Mouse (Mus musculus): ENCODE measurements at regions not wholly inside any gene's neighbourhood (a gene's known extent, or its start where the extent isn't known, plus 50 kb on each side); places are given as distances from the start of the nearest gene placed in this dataset.
A peak's percentile ranks its signal among the peaks of the same experiment; 100 is the strongest.

GRCm38 (mm10) chr13:113536306-113536705, 82.1 kb downstream of the Snx18 start:
- Histone ChIP-seq H3K27ac (ENCODE audit: low read depth, low read length) (no peak overlapping the region), H3K4me3 (ENCODE audit: low read depth, low read length) (no peak overlapping the region), H3K27me3 (replicated peaks; ENCODE audit: control insufficient read depth, insufficient read depth, low read length) (no peaks in the 10 kb centered on the region), H3K9me3 (ENCODE audit: control insufficient read depth) (no peaks in the 10 kb centered on the region), H3K4me1 (replicated peaks; ENCODE audit: control insufficient read depth, insufficient read depth, low read length) (no peaks in the 10 kb centered on the region), H3K36me3 (ENCODE audit: control insufficient read depth, insufficient read depth) (no peaks in the 10 kb centered on the region), H3K4me2 (replicated peaks; ENCODE audit: low read depth) (no peak overlapping the region), H3K9ac (ENCODE audit: low read depth, low read length) (no peak overlapping the region)
- TF ChIP-seq CTCF (IDR thresholded peaks at IDR 0.05; ENCODE audit: low read depth), result no peak
- ATAC-seq, result no peak
- 76% methylated on average over 3 of the region's 4 CpGs for WGBS

- H3K9me3 ChIP-seq (ENCODE audit: control insufficient read depth), result no peaks in the 10 kb centered on the region
- H3K27me3 ChIP-seq (replicated peaks; ENCODE audit: control insufficient read depth, insufficient read depth, low read length), result no peaks in the 10 kb centered on the region
- WGBS, result 84% methylated on average over 8 of the region's 8 CpGs
Observed at GRCm38 (mm10) chr13:113534664-113535455, 83.5 kb downstream of the Snx18 start.

GRCm38 (mm10) chr13:113533884-113534445, 84.4 kb downstream of the Snx18 start:
- Histone ChIP-seq H3K27ac (ENCODE audit: low read depth, low read length) (no peak overlapping the region), H3K4me2 (replicated peaks; ENCODE audit: low read depth) (no peak overlapping the region), H3K9ac (ENCODE audit: low read depth, low read length) (no peak overlapping the region), H3K4me3 (ENCODE audit: low read depth, low read length) (no peak overlapping the region), H3K4me1 (replicated peaks; ENCODE audit: control insufficient read depth, insufficient read depth, low read length) (no peaks in the 10 kb centered on the region), H3K27me3 (replicated peaks; ENCODE audit: control insufficient read depth, insufficient read depth, low read length) (no peaks in the 10 kb centered on the region), H3K36me3 (ENCODE audit: control insufficient read depth, insufficient read depth) (no peaks in the 10 kb centered on the region), H3K9me3 (ENCODE audit: control insufficient read depth) (no peaks in the 10 kb centered on the region)
- TF ChIP-seq CTCF (IDR thresholded peaks at IDR 0.05; ENCODE audit: low read depth), result no peak
- no peak for ATAC-seq
- WGBS, result 56% methylated on average over 4 of the region's 4 CpGs

More at GRCm38 (mm10) chr13:113534664-113535455, 83.5 kb downstream of the Snx18 start:
- no peaks in the 10 kb centered on the region for H3K36me3 ChIP-seq (ENCODE audit: control insufficient read depth, insufficient read depth)
- H3K27ac ChIP-seq (ENCODE audit: low read depth, low read length), result no peak overlapping the region
- no peak overlapping the region for H3K9ac ChIP-seq (ENCODE audit: low read depth, low read length)
- H3K4me3 ChIP-seq (ENCODE audit: low read depth, low read length), result no peak overlapping the region
- no peak for ATAC-seq
- no peaks in the 10 kb centered on the region for H3K4me1 ChIP-seq (replicated peaks; ENCODE audit: control insufficient read depth, insufficient read depth, low read length)
- no peak overlapping the region for H3K4me2 ChIP-seq (replicated peaks; ENCODE audit: low read depth)
- TF ChIP-seq CTCF (IDR thresholded peaks at IDR 0.05; ENCODE audit: low read depth), result no peak

GRCm38 (mm10) chr13:113526997-113527396, 91.4 kb downstream of the Snx18 start:
- H3K27ac ChIP-seq (ENCODE audit: low read depth, low read length), result no peak overlapping the region
- no peak overlapping the region for H3K4me2 ChIP-seq (replicated peaks; ENCODE audit: low read depth)
- no peaks in the 10 kb centered on the region for H3K36me3 ChIP-seq (ENCODE audit: control insufficient read depth, insufficient read depth)
- no peaks in the 10 kb centered on the region for H3K27me3 ChIP-seq (replicated peaks; ENCODE audit: control insufficient read depth, insufficient read depth, low read length)
- H3K9ac ChIP-seq (ENCODE audit: low read depth, low read length), result no peak overlapping the region
- no peak for TF ChIP-seq CTCF (IDR thresholded peaks at IDR 0.05; ENCODE audit: low read depth)
- 52% methylated on average over 6 of the region's 6 CpGs for WGBS
- no peak for ATAC-seq
- H3K4me3 ChIP-seq (ENCODE audit: low read depth, low read length), result no peak overlapping the region
- no peaks in the 10 kb centered on the region for H3K4me1 ChIP-seq (replicated peaks; ENCODE audit: control insufficient read depth, insufficient read depth, low read length)
- no peaks in the 10 kb centered on the region for H3K9me3 ChIP-seq (ENCODE audit: control insufficient read depth)

GRCm38 (mm10) chr13:113523503-113523902, 94.9 kb downstream of the Snx18 start:
- no peak overlapping the region for H3K27ac ChIP-seq (ENCODE audit: low read depth, low read length)
- H3K4me2 ChIP-seq (replicated peaks; ENCODE audit: low read depth), result no peak overlapping the region
- no peaks in the 10 kb centered on the region for H3K36me3 ChIP-seq (ENCODE audit: control insufficient read depth, insufficient read depth)
- H3K4me1 ChIP-seq (replicated peaks; ENCODE audit: control insufficient read depth, insufficient read depth, low read length), result no peaks in the 10 kb centered on the region
- 71% methylated on average over 5 of the region's 5 CpGs for WGBS
- H3K4me3 ChIP-seq (ENCODE audit: low read depth, low read length), result no peak overlapping the region
- no peak for TF ChIP-seq CTCF (IDR thresholded peaks at IDR 0.05; ENCODE audit: low read depth)
- H3K9me3 ChIP-seq (ENCODE audit: control insufficient read depth), result no peaks in the 10 kb centered on the region
- H3K27me3 ChIP-seq (replicated peaks; ENCODE audit: control insufficient read depth, insufficient read depth, low read length), result no peaks in the 10 kb centered on the region
- ATAC-seq, result no peak
- no peak overlapping the region for H3K9ac ChIP-seq (ENCODE audit: low read depth, low read length)

GRCm38 (mm10) chr13:113518144-113518543, 100.2 kb downstream of the Snx18 start:
- H3K27me3 ChIP-seq (replicated peaks; ENCODE audit: control insufficient read depth, insufficient read depth, low read length), result no peaks in the 10 kb centered on the region
- no peak overlapping the region for H3K9ac ChIP-seq (ENCODE audit: low read depth, low read length)
- no peak for TF ChIP-seq CTCF (IDR thresholded peaks at IDR 0.05; ENCODE audit: low read depth)
- peak; percentile 92 for ATAC-seq
- H3K36me3 ChIP-seq (ENCODE audit: control insufficient read depth, insufficient read depth), result no peaks in the 10 kb centered on the region
- H3K4me1 ChIP-seq (replicated peaks; ENCODE audit: control insufficient read depth, insufficient read depth, low read length), result no peaks in the 10 kb centered on the region
- WGBS, result 50% methylated on average over 6 of the region's 6 CpGs
- no peaks in the 10 kb centered on the region for H3K9me3 ChIP-seq (ENCODE audit: control insufficient read depth)
- peak overlapping the region; percentile 28; the same call in 1 of the 2 replicates for H3K27ac ChIP-seq (ENCODE audit: low read depth, low read length)
- no peak overlapping the region for H3K4me2 ChIP-seq (replicated peaks; ENCODE audit: low read depth)
- H3K4me3 ChIP-seq (ENCODE audit: low read depth, low read length), result no peak overlapping the region
